Mouse (Mus musculus) spleen, postnatal 10 days (tissue): ENCODE measurements around the gene Nup205.

ENCODE experiments used
- DNase-seq, 2 experiments: peaks; one replicate each; pipeline ENCODE4 v3.0.0; 2021 to 2022; ENCODE audit warnings: low spot score in 2 of 2

Nup205 gene

DNA sequence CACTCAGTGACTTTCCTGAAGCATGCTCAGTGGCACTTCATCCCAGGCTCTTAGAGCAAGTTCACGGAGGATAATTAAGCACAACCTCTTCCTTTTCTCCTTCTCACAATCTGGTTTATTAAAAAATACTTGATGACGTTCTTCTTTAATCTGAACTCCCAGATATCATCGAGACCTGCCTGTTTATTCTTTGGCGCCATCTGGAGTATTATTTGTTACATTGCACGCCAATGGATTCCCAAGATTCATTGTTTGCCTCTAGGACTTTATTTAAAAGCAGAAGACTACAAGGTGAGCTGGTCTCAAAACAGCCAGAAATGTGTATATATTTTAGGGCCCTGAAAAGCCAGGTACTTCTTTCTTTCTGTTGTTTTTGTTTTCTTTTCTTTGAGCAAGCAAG is 67.9 kb downstream of the Nup205 start:
- DNase-seq = no peak

- no peak for DNase-seq
Measured at GRCm38 (mm10) chr6:35251807-35252476, 74.7 kb downstream of the Nup205 start.

DNA sequence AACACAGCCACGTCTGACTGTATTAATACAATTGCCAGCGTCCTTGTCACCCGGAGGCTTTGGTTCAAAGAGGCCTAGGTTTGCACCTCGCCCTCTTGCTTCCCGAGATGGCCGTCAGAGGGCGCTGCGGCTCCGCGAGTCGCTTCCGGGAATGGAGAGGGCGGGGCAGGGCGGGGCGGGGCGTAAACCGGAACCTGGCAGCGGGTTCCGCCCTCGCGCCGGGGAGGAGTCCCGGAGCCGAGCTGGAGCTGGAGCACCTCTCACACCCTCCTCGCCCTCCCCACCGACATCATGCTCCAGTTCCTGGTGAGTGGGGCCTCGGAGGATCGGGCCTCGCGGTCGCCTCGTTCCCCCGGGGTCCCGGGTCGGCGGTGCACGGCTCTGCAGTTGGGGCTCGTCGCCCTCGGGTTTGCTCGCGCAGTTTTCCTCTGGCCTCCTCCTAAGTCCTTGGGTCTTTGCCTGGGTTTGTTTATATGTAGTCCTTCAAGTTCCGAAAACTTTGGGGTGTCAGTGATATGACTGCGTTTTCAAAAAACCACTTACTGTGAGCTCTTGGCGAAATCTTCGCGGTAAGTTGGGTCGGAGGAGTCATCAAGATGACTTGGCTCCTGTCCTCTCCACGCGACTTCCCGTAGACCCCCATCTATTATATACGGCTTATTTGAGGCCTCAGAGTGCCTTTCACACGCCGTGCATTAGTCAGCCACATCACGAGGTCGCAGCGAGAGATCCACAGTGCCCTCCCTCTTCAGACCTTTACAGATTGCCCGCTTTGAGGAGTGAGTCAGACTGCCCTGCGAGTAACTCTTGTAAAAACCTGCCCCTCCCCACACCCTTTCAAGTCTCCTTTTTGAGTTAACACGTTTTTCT is 75.5 kb downstream of the Nup205 start:
- DNase-seq = peak; percentile 94 to 96

GRCm38 (mm10) chr6:35253474-35253873 is 76.3 kb downstream of the Nup205 start:
- DNase-seq = peak in 1 of 2 experiments; percentile 26

GRCm38 (mm10) chr6:35254136-35254904 is 77.1 kb downstream of the Nup205 start:
- DNase-seq = peak; percentile 62 to 76

DNA sequence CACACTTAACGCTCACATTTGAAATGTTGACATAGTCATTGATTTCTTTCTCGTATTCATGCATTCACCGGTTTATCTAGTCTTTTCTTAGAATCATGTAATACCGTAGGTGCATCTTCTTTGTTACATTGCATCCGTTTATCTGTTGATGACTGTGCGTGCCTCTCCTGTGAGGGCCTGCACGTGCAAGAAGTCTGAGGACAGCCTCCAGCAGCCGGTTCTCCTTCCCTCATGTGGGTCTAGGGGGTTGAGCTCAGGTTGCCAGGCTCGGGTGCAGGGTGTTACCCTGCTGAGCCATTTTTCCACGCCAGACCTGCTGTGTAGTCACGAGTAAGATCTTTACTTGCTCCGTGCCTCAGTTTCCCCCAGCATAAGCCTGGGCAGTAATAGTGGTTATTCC is 77.8 kb downstream of the Nup205 start:
- peak; percentile 37 to 44 for DNase-seq

DNA sequence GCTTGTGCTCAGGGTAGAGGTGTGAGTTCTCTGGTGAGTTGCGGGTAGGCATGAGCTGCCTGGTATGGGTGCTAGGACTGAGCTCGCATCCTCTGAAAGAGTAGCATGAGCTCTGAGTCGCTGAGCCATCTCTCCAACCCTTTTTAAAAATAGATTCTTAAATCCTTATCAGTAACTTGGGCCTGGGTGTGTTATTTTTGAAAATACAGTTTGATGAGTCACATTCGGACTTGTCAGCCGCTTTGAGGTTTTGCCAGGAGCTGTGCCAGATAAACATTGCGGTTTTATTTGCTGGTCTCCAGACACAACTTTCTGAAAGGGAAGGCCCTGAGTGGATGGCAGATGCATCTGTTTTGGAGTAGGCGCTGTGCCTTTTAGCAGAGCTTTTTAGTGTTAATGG is 79.5 kb downstream of the Nup205 start:
- DNase-seq = peak; percentile 53 to 77

- DNase-seq = peak in 1 of 2 experiments; percentile 34
Measured at GRCm38 (mm10) chr6:35257626-35258190, 80.5 kb downstream of the Nup205 start.

- DNase-seq = no peak
Measured at GRCm38 (mm10) chr6:35258922-35259321, 81.7 kb downstream of the Nup205 start.

GRCm38 (mm10) chr6:35259526-35259925 is 82.3 kb downstream of the Nup205 start:
- DNase-seq = no peak

DNA sequence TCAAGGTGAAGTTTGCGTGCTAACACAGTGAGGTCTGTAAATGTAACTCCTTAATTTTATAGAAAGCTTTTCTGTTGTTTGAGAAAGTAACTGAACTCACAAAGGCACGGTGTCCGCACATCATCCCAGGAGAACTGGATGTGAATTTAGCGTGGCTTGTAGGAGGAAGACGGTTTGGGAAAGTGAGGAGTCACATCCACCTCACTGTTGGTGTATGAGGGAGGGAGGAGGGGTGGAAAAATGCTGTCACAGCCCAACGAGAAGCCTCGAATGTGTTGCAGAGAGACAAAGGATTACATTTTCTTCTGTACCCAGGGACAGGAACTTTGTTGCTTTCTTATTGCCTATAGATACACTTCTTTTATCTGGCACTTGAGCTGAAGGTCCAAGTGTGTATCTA is 83.3 kb downstream of the Nup205 start:
- DNase-seq = no peak

DNA sequence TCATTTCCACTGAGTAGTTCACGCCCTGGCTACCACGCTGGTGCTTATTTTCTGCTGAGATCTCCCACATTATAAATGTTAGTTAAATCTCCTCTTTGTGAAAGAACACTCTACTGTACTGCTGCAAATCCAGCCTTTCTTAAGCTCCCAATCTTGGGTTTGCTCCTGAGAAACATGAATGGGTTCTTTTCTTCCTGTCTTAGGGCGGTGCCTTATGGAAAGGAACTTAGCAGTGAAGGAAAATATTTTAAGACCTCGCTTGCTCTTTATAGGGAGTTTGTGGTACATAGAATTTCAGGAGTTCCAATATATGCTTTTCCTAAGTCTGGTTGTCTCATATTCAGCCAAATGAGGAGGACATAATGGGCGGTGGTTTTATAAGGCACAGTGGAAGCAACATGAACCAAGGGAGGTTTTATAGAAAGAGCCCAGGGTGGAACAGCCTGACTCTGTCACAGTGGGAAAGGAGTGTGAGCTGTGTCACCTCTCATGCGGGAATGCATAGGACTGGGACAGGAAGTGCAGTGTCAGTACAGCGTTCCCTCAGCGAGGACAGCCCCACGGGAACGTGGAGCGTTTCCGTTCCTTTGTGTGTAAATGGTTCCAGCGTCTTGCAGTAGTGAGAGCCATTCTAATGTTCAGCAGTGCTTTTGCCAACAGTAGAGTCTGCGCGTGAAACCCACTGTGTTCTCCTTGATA is 88.5 kb downstream of the Nup205 start:
- no peak for DNase-seq

GRCm38 (mm10) chr6:35268711-35269110 is 91.5 kb downstream of the Nup205 start:
- no peak for DNase-seq

GRCm38 (mm10) chr6:35269643-35270042 is 92.4 kb downstream of the Nup205 start:
- DNase-seq = no peak

DNA sequence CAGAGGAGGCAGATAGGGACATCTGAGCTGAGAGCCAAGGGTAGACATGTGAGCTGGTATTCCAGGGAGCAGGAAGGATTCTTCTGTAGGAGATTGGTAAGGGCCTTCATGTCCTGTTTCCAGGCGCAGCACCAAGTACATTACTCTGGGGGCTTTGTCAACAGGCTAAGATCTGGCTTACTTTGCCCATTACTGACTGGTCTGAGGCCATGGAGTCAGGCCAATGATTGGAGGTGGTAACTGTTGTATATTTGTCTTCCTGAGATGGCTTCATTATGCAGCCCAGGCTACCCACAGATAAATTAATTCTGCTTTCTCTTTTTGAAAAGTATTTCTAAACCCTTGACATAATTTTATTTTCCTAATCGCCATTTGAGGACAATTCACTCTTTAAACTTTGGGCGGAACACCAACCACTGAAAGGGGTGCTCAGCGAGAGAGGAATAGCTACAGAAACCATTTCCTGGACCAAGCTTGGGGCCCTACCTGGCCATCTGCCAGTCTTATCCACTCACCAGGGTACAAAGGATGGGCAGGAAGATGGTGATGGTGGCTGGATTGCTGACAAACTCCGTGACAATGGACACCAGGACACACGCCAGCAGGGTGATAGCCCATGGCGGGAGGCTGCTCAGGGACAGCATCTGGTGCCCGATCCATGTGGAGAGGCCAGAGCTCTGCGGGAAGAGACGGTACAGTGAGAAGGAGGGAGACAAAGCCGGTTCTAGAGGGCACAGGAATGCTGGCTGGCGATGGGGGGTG is 94.1 kb downstream of the Nup205 start:
- no peak for DNase-seq

DNA sequence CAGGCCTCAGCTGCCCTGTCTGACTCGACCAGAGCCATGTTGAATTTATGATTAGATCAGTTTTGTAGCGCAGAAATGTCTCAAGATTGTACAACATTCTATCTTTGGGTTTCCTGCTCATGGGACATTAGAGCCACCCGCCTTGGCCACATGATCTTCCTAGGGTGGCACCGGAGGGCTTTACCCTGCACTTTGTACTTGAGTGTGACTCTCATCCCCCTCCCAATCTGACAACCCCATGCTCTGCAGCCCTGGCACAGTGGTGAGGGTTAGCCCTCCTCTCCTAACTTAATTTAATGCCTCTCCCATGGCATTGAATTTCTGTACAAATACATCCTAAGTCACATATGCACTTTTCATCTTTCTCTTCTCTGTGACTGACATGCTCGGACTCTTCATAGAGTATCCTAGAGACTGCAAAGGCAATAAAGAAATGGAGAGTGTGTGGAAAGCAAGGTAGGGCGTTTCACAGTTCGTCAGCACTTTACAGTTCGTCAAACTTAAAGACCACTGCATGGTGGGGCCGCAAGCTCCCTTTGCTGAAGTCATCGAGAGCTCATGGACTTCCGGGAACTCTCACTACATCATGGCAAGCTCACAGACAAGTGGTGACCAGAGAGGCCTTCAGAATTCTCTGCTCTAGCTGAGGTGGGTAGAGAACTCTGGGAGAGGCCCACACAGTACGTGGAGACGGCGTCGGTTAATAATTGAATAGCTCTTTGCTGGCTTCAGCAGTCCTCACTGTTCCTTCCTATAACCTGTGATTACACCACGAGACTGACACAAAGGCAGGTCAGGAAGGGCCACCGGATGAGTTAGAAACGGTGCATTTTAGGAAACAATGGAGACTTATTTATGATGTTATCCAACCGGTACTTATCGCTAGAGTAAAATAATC is 94.9 kb downstream of the Nup205 start:
- DNase-seq = no peak

DNA sequence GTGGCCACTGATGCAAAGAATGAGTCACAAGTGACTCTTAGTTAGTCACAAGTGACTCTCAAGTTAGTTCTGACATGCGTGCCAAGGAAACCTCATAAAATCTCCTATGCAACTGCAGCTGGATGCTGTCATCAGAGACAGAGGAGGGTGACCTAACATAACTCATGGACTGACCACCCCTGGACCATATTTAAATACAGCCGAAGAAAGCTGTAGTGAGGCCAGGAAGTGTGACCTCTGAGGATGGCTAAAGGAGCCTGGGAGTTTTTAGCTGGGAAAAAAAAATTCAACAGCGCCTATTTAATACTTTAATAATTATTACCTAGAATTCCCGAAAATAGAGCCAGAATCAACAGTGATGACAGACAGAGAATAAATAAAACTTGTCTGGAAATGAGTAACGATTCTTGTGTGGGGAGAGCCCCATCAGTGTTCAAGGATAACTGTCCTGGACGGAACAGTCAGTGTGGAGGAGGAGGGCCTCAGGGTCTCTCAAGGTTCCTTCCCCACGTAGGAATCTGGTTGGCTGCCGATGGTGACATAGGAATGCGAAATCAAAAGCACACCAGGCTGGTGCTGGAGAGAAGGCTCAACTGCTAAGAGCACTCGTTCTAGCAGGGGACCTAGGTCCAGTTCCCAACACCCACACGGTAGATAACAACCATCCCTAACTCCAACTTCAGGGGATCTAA is 96.3 kb downstream of the Nup205 start:
- DNase-seq = no peak

DNA sequence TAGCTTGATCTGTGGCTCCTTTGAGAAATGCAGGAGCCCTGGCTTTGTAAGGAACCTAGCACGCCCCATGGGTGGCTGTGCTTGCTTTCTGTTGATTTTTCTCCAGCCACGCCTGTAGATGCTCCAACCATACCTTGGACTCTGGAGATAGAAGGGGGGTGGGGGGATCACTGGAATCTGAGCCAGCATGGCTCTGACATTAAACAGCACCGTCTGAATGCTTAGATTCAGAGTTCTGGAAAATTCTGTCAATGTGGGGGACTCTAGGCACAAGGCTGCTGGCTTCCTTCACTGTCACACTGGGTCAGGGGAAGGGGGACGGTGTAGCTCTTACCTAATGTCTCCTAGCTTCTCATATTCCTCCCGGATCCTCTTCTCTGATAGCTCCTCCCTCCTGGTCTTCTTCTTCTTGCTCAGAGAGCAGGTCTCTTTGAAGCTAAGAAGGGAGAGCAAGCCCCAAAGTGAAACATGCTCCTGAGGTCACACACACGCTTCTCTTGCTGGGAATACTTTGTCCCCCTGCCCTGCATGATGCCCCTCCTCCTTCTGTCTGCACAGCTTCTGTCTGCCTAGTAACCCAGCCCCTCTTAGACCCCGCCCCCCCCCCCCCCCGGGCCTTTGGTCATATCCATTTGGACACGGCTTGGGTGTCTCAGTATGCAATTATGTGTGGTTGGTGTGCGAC is 100.8 kb downstream of the Nup205 start:
- no peak for DNase-seq
